Comparison of ENCODE assay signal across 21 mouse cellular contexts in genomic region chr2:131088581-131088980, GRCm38 (mm10). TPM values are rescaled to one million over a fixed set of nuclear protein-coding genes. Genes with fewer than 3 reads are reported as not detected.
"Had no signal": no experiment of that assay in that cellular context is flagged by ENCODE, and none has a peak within 500 bp of the region (broad histone marks: within the 10 kb centered on the region; RNA-seq: fewer than 3 reads in every experiment).

No protein-coding gene starts in this region.

- H3K27me3 ChIP-seq: limb, embryonic 12.5 days; midbrain, embryonic 15.5 days; neural tube, embryonic 12.5 days had no signal

- ATAC-seq: midbrain, embryonic 15.5 days had no signal

- H3K4me2 ChIP-seq: limb, embryonic 12.5 days; midbrain, embryonic 11.5 days; midbrain, embryonic 15.5 days; neural tube, embryonic 12.5 days had no signal

- H3K9me3 ChIP-seq: limb, embryonic 12.5 days; megakaryocyte, embryonic 14.5 days; midbrain, embryonic 15.5 days; neural tube, embryonic 12.5 days had no signal

- H3K27ac ChIP-seq: kidney, postnatal 0 days; limb, embryonic 12.5 days; liver, embryonic 14.5 days; midbrain, embryonic 15.5 days; neural tube, embryonic 12.5 days had no signal

- H3K4me3 ChIP-seq: limb, embryonic 12.5 days; megakaryocyte, embryonic 14.5 days; midbrain, embryonic 15.5 days; neural tube, embryonic 12.5 days had no signal

- H3K9ac ChIP-seq: limb, embryonic 12.5 days; liver, embryonic 14.5 days; midbrain, embryonic 15.5 days; neural tube, embryonic 12.5 days had no signal

- H3K36me3 ChIP-seq: limb, embryonic 12.5 days; midbrain, embryonic 15.5 days; neural tube, embryonic 12.5 days had no signal

- DNase-seq: kidney, adult 11 months; kidney, adult 9 months; kidney, postnatal 36 days; layer of hippocampus, adult 9-11 months; liver; right cerebral cortex, postnatal 4 days; spleen, adult 18-20 months; thymus, adult 18-20 months; thymus, postnatal 14 days had no signal

- H3K4me1 ChIP-seq: limb, embryonic 12.5 days; midbrain, embryonic 15.5 days; neural tube, embryonic 12.5 days had no signal

RNA-seq across cellular contexts. Expression of gene Siglec1, which starts 2.0 kb away (rescaled TPM):
- total RNA-seq: monocyte, adult 5-6 weeks had no signal

RNA-seq across cellular contexts. Expression of gene Adam33, which starts 25.0 kb away (rescaled TPM):
- total RNA-seq: monocyte, adult 5-6 weeks; neutrophil, adult 5-6 weeks had no signal

RNA-seq across cellular contexts. Expression of gene Hspa12b, which starts 38.5 kb away (rescaled TPM):
- total RNA-seq: monocyte, adult 5-6 weeks; neutrophil, adult 5-6 weeks had no signal

RNA-seq across cellular contexts. Expression of gene Gm11037, which starts 44.7 kb away (rescaled TPM):
- total RNA-seq: layer of hippocampus, adult 18-20 months; left cerebral cortex, postnatal 36 days; monocyte, adult 5-6 weeks; neutrophil, adult 5-6 weeks had no signal
- polyA plus RNA-seq: kidney, postnatal 0 days; limb, embryonic 12.5 days; liver, embryonic 14.5 days; midbrain, embryonic 11.5 days; midbrain, embryonic 15.5 days; neural tube, embryonic 12.5 days; stomach, embryonic 14.5 days had no signal

RNA-seq across cellular contexts. Expression of gene Gfra4, which starts 45.7 kb away (rescaled TPM):
- total RNA-seq: monocyte, adult 5-6 weeks; neutrophil, adult 5-6 weeks had no signal
